Mouse (Mus musculus) cerebellum, adult 2 months (tissue): ENCODE results near the gene Phf1.

Experiments used
- CTCF ChIP-seq: fragments of 200-500 bp; IDR thresholded peaks from 2 replicates; pipeline ENCODE4 v1.5.1; 2011; ENCODE audit warnings: low read depth, mild to moderate bottlenecking, control low read depth, low read length, moderate library complexity, borderline replicate concordance; ENCODE audit not compliant: insufficient read depth
- POLR2A ChIP-seq: fragments of 200-500 bp; IDR thresholded peaks from 2 replicates; pipeline ENCODE4 v1.6.1; 2011; ENCODE audit warnings: low read length, control low read depth, borderline replicate concordance; ENCODE audit not compliant: insufficient read depth

GRCm38 (mm10) chr17:26971247-26971905 lies 38.5 kb downstream of the Phf1 start:
- TF ChIP-seq POLR2A (no peak), CTCF (no peak)
